Mouse (Mus musculus): ENCODE data around the gene Sema4d.

Gene Sema4d

DNA sequence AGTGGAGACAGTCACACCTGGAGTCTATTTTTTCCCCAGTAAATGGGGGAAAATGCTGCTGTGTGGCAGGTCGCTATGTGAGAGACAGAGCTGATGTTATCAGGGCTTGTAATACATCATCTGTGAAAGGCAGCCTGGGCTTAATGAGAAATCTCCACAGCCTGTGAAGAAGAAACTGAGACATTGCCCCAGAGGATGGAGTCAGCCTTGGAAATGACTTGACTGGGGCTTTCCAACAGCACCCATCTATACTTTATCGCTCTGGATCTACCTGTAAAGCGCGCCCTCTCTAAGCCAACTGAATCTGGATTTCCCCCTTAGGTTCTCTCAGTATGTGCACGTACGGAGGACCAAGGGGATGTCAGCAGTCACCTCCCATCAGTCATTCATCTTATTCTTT, 21.1 kb upstream of the Sema4d start:
- DNase-seq (ENCODE audit: low read depth), result no peak

DNA sequence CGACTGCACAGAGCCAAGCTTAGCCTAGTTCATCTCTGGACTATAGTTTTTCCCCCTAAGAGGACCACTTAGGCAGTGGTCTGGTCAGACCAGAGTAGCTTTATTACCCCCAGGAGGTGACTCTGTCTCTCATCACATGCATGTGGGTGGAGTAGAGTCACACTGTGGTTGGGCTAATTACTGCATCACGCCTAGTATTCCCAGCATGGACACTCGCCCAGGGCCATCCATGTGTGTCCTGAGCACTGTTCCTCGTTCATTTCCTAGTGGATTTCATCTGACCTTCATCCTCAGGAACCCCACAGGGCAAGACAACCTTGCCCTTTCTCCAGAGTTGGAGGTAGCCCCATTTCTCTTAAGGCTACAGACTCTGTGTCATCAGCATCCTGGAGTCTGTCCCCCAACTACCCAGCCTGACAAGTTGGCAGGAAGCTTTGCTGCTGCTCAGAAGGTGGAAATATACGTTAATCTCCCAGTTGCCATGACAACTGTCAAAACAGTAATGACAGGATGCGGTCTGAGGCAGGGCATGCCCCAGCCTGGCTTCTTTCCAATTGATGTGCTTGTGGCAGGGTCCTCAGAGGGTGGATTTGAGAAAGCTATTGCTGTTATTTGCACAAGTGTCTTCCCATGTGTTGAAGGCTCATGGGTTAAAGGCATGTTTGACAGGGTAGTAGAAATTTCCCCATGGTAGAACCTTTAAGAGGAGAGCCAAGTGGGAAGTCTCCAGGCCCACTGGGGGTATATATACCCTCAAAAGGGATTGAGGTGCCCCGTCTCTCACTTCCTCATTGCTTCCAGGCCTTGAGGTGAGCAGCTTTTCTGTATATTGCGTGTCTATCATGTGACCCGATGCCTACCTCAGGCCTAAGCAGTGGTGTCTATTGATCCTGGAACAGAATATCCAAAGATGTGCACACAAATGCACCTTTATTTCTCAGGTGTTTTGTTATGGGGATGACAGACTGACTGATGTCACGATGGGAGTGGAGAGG, 20.4 kb upstream of the Sema4d start:
- DNase-seq (ENCODE audit: low read depth), result no peak

DNA sequence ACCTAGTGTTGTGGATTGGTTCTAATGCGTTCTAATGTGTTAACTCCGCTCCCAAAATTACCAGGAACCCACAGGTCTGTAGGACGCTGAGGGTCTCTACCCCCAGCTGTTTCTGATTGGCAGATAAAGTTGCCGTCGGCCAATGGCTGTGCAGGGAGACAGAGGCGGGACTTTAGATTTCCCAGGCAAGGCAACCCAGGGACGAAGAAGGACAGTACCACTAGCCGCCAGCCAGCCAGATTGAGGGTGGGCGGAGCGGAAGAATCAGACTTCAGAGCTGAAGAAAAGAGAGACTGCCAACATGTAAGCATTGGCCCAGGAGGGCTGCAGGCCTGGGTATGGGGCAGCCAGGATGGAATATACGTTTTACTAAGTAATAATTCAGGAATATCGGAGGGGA, 14.6 kb upstream of the Sema4d start:
- no peak for DNase-seq (ENCODE audit: low read depth)

DNA sequence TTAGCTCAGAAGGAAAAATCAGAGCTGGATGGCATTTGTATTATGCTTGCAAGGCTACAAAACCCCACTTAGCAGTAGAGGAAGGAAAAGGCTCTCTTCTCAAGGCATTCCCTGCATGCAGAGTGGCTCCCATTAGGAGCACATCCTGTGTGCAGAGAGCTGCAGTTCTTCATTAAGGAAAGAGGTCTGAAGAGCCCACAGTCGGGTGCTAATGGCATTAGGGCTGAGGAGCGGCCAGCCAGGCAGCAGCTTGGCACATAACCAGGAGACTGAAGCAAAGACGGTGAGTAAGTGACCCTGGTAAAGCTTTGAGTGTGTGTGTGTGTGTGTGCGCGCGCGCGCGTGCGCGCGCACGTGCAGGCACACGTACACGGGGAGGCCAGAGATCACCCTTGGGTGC, 12.7 kb upstream of the Sema4d start:
- no peak for DNase-seq (ENCODE audit: low read depth)

DNA sequence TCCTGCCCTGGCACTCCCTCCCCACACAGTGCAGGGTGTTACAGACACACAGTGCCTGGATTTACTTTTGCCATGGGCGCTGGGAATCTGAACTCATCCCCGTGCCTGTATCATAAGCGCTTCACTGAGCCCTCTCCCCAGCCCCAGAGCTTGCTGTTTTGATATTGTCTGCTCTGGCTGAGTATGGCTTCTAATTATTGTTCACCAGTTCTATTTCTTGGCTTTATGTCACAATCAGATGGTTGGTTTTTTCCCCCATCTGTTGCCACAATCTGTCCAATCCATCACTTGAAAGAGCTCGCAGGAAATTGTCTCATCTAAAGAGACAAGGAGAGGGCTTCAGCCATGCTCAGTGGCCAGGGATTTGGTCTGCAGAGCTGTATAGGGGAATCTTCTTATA, 12.1 kb upstream of the Sema4d start:
- no peak for DNase-seq (ENCODE audit: low read depth)

DNA sequence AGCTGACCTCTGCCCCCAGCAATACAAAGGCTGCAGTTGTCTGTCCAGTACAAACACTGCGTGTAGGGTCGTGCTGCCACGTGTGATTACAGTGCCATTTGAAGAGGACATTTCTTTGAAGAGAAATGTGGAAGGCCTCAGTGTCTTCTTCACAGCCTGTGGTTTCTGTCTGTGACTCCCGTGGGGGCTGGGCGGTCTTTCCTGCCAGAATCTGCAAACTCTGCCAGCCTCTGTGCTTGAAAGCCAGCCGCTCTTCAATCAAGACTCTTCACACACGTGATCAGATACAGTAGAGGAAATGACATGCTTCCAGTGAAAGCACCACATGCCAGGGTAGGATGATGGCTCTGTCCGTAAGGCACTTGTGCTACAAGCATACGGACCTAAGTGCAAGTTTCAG, 7.4 kb upstream of the Sema4d start:
- no peak for DNase-seq (ENCODE audit: low read depth)

DNA sequence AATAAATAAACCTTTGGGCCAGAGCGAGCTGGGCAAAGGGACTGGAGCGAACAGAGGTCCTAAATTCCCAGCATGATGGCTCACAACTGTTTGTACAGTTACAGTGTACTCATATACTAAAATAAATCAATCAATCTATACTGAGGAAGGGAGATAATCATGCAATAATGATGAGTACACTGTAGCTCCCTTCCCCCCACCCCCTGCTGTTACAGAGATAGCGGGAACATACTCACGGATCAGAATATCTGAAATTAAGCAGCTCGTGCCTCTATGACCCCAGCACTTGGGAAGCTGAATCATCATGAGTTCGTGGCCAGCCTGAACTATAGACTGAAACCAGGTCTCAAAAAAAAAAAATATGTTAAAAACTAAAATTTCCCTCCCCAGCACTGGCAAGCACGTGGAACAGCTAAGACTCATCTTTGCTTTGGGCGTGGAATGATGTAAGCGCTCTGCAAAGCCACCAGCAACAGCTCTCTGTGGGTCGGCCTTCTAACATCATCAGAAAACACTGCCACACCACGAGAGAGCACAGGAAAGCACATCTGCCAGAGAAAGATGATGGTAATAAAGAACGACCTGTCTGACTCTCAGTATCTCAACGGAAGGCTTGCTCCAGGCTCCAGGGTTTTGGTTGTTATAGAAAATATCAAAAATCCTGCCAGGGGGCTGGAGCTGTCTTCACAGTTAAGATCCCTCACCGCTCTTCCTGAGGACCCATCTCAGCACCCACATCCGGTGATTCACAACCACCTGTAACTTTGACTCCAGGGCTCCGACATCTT, 6.4 kb upstream of the Sema4d start:
- peak; percentile 44 for DNase-seq (ENCODE audit: low read depth)

DNA sequence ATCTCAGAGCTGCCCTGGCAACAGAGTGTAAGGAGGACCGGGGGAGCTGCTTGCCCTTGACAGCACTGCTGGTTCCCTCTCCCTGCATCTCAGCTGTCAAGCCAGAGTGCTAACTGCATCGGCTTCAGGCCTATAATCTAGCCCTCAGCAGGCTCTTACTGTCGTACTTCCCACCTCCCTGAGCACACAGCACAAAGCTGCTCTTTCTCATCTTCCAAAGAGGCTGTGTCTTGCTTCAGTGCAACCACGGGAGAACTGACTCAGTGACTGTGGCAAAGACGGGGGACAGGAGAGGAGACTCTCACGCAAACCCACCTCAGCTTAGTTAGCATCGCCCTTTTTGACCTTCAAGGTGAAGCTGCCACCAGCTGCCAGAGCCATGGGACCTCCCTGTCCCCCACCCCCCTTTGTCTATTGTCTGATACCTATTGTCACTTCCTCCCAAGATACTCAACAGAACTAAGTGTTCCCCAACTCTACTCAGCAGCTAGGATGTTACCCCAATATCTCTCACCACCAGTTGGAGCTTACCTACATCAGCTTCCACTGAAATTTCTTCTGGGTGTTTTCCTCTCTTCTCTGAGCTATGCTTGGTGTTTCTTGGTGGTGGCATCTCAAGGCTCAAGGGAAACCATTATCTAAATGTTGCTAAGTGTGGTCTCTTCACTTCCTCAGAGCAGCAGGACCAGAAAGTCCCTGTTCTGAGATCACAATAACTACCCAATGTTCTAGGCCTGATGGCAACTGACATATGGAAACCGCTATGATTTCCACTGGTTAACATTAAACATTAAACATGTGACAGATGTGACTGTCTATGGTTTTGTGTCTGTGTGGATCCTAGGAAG, 4.6 kb upstream of the Sema4d start:
- DNase-seq (ENCODE audit: low read depth), result no peak

DNA sequence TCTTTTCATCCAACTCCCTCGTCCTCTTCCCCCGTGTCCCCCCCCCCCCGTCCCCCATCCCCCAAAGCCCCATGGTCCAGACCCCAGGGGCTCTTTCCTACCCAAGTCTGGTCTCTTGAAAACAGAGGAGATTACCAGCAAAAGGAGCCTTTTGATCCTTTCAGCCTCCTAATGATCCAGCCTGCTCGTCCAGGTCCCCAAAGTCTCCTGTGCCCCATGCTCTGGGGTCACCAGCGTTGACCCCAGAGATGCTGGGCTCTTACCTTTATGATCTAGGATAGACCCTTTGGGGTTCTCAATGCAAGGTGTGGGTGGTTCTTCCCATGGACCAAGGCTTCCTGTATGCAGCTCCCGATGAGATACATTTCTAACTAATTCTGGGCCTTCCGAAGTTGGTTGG, 401 bp upstream of the Sema4d start:
- DNase-seq (ENCODE audit: low read depth), result no peak

DNA sequence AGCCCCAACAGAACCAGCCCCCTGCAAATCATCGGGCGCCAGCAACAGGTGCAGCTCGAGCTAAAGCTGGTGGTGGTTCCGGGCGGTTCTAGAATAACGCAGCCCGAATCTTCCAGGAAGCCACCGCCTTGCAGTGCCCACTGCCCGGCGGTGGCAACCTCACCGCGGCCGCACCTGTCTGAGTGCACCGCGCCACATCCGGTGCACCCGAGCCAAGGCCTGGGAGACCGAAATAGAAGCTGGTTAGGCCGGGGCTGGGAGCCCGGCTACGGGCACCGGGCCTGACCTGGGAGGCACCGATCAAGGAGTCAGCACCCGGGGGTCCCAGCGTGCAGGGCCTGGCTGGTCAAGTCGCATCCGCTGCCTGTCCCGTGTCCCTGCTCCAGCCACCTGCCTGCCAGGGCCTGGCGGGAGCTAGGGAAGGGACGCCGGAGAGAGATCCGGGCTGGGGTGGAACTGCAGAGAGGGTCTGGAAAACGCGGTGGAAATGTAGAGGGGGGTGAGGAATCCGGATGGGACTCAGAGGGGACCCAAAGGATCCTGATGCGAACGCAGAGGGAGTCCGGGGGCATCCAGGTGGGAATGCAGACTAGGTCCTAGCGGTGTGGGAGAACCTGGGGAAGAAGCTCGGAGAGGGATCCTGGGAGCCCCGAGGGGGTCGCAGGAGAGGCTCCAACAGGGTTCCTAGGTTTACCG, 670 bp downstream of the Sema4d start:
- peak; percentile 22 for DNase-seq (ENCODE audit: low read depth)

DNA sequence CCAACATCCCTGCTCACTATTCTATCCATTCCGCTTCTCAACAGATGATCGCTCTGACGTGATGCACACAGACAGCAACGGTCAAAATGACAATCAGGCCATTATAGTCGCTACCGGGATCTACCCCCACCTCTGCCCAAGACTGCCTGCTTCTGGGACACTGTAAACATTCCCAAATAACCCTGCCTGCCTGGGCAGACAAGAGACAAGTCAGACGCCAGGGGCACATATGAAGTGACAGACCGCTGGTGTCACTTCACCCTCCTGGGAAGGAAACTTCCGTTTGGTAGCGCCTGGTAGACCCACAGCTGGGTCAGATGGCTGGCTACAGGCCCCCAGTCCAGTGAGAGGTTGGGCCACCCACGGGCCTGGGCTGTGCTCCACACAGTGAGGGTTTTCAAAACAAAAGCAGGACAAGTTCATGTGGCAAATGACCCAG, 1.4 kb downstream of the Sema4d start:
- no peak for DNase-seq (ENCODE audit: low read depth)

DNA sequence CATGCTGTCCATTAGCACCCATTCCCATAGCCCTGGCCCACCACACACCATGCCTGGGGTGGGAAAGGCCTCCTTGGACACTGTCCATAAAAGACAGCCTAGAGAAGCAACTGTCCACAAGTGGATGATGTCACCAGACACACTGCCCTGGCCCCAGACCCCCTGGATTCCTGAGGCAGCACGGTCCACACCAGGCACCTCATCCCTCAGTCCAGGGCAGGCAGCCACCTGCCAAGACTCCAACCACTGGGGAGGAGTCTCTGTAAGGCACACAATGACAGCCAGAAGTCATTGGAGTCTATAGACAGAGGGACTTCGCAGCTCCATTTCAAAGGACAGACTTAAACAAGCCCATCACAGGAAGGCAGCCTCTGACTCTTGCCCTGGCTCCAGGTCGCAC, 1.9 kb downstream of the Sema4d start:
- DNase-seq (ENCODE audit: low read depth), result no peak

DNA sequence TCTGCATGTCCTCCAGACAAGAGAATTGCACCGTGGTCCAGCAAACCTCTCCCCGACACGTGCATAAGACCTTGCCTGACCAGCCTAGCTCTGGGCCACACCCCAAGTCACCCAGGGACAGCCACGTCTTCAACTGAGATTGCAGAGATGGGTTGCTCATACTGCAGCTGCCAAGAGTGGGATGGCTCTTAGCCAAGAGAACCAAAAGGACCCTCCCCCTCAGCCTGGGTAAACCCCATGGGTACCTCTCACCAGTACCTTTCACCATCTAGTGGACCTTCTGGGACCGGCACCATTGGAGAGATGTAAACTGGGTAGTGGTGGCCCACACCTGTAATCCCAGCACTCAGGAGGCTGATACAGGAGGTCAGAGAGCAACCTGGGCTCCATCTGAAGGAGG, 2.8 kb downstream of the Sema4d start:
- no peak for DNase-seq (ENCODE audit: low read depth)

DNA sequence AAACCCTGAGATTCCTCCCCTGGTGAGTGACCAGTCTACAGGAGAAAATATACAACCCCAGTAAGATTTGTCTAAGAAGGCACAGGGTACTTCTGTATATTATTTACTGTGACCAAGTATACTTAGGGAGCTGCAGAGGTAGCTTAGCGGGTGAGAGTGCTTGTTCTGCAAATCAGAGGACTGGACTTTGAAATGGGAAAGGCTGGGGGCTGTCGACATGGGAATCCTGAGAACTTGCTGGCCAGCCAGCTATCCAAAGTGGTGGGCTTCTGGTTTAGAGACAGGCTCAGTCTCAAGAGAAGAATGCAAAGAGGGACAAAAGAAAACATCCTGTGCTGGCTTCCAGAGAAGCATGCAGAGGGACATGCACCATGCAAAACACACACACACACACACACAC, 5.7 kb downstream of the Sema4d start:
- DNase-seq (ENCODE audit: low read depth), result no peak

DNA sequence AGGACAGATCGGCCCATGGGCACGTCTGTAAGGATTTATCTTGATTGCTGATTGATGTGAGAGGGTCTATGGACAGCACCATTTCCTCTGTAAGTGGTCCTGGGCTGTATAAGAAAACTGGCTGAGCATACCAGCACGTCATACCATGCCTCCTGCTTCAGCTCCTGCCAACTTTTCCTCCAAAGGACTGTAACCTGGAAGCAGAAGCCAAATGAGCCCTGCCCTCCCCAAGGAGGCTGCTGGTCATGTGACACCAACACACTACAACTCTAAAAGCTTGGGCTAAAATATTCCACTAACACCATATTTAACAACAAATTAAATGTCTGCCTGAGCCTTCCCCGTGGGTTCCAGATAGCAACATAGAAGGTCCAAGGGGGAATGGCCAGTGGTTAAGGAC, 6.9 kb downstream of the Sema4d start:
- DNase-seq (ENCODE audit: low read depth), result no peak

DNA sequence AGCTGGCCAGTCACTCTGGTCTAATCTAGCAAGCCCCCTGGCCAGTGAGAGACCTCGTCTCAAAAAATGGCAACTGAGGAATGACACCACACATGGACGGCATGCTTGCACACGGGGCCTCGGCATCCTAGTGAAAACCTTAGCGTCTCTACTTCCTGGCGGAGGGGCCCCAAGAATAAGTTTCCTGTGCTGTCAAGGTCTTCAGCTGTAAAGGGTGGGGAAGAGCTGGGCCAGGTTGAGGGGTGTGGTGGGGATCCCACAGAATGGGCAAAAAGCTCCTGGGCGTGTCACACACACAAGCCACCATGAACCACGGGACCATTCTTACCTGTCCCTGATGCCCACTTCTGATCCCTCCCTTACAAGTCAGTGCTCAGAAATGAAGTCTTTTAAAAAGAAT, 9.1 kb downstream of the Sema4d start:
- no peak for DNase-seq (ENCODE audit: low read depth)

DNA sequence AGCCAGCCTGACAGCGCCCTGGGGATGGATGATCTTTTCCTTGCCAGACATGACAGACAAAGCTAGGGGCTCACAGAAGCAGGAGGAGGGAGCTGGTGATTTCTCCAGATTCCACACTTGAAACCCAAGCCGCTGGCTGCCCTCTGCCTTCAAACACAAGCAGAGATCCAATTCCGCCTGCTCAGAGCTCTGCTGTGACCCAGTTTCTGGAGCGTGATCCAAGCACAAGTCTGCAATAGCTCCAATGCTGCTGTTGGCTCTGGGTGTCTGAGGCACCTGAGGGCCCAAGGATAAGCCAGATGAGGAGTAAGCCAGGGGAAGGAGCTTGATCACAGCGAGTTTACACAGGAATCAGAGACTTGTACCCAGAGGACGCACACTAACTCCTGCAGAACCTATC, 9.7 kb downstream of the Sema4d start:
- DNase-seq (ENCODE audit: low read depth), result no peak

DNA sequence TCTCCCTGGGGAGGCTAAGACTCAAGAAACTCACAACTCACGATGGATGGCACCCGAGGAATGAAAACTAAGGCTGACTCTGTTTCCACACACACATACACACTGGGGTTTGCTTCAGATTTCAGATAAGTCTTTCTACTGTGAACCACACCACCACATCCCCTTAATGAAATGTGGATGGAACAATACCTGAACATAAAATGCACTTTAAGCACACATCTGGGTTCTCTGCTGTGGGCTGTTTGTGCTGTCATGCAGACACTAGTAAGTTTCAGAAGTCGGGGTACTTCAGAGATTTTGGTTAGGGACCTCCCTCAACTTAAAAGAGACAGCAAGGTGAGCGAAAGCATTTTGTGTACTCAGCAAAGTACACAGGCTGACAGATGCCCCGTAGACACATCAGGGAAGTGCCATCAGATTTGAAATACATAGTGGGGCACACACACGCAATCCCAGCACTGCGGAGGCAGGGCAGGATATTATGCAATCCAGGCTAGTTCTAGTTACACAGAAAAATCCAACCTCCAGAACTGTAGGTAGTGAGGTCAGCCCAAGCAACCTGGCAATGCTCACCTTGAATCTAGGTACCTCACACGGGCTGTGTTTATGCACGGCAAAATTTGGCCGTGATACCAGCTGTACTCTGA, 12.9 kb downstream of the Sema4d start:
- no peak for DNase-seq (ENCODE audit: low read depth)

DNA sequence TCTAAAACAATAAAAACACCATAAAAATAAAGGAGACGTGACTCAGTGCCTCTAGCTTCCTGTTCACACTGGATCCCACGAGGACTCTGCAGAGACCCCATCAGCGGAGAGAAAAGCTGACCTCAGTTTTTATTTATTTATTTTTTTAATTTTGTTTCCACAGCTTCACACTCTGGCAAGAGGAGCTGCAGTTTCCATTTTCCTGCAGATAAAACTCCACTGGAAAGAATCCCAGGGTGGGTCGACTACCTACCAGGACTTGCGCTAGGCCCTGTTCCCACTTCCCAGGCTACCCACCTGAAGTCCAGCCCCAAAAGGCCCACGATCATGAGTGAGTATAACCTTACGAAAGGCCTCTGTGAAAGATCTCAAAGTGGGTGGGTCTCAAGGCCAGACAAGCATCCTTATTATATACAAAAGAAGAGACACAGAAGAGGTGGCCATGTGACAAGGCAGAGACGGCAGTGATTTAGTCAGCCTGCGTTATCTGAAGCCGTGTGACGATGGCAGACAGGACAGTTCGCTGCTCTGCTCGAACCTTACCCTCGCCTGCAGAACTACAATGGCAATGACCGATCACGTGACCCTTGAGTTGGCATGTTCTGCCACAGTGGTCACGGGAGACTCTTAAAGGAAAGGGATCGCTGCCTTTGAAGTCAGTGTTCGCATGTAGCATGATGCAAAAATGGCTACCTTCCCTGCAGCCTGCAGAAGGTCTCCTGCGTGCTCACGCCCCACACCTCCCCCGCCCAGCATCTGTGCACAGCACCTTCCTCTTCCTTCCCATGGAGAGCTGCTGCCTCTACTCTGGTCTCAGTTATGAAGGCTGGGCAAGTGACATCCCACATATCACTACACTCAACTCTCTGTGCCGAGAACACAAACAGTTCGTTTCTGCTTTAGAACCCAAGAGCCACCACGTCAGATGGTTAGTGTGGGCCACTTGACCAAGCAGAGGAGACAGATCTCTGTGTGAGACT, 14.3 kb downstream of the Sema4d start:
- no peak for DNase-seq (ENCODE audit: low read depth)

Data from c-Kit-positive CD71-positive TER-119-negative erythroid progenitor cells, embryonic 14.5 days (primary cell).